Mouse (Mus musculus) hindbrain, embryonic 15.5 days (tissue): ENCODE measurements at regions not wholly inside any gene's neighbourhood (a gene's known extent, or its start where the extent isn't known, plus 50 kb on each side); places are given as distances from the start of the nearest gene placed in this dataset.

ENCODE experiments used
- ATAC-seq: fragments of 200-750 bp; cut with Nextera tagmentation; 2 replicates; pipeline ENCODE4 v1.8.0; 2017; ENCODE audit warnings: low read depth, moderate number of reproducible peaks, moderate TSS enrichment; ENCODE audit not compliant: low FRiP score
- H3K27ac ChIP-seq: fragments of 300-500 bp; sonication (generic); replicated peaks from 2 replicates; pipeline ENCODE4 v1.5.1; 2015; ENCODE audit warnings: mild to moderate bottlenecking, inconsistent platforms
- H3K27me3 ChIP-seq: fragments of 300-500 bp; sonication (generic); 2 replicates; pipeline ENCODE4 v1.6.1; 2015; ENCODE audit warnings: control low read depth, inconsistent platforms
- H3K36me3 ChIP-seq: fragments of 300-500 bp; sonication (generic); 2 replicates; pipeline ENCODE4 v1.6.1; 2015; ENCODE audit warnings: control low read depth, inconsistent platforms
- H3K4me1 ChIP-seq: fragments of 300-500 bp; sonication (generic); replicated peaks from 2 replicates; pipeline ENCODE4 v1.6.1; 2015; ENCODE audit warnings: control low read depth, inconsistent platforms
- H3K4me2 ChIP-seq: fragments of 300-500 bp; sonication (generic); 2 replicates; pipeline ENCODE4 v1.6.1; 2015; ENCODE audit warnings: moderate library complexity, mild to moderate bottlenecking, inconsistent platforms
- H3K4me3 ChIP-seq: fragments of 300-500 bp; sonication (generic); 2 replicates; pipeline ENCODE4 v1.5.1; 2015; ENCODE audit warnings: mild to moderate bottlenecking, inconsistent platforms
- H3K9ac ChIP-seq: fragments of 300-500 bp; sonication (generic); 2 replicates; pipeline ENCODE4 v1.6.1; 2015; ENCODE audit warnings: inconsistent platforms
- H3K9me3 ChIP-seq: fragments of 300-500 bp; sonication (generic); 2 replicates; pipeline ENCODE4 v1.6.1; 2016; ENCODE audit warnings: control low read depth, inconsistent platforms
- WGBS: fragments of 180-500 bp; shearing (Covaris S2); methylation state at CpG from one replicate; pipeline ENCODE4 v1.1.7; 2015; 5-methylcytosine and 5-hydroxymethylcytosine counted together

DNA sequence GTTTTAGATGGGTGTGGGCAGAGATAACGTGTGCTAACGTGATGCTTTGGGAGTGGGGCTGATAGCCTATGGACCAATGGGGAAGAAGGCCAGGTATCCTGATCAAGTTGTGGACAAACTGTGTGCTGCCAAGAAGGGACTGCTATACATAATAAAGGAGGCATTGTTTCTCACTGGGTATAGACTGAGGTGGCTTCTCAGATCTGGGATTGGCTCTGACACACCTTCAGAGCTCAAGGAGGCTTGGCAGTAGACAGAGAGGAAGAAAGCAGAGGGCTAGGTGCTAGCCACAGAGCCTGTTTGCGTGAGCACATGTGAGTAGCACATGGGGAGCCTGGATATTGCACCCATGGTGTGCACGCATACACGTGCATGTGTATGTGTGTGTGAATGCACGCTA, 205.1 kb upstream of the Sash1 start:
- Histone ChIP-seq H3K27me3 (no peaks in the 10 kb centered on the region), H3K27ac (no peak overlapping the region), H3K36me3 (no peaks in the 10 kb centered on the region), H3K9me3 (no peaks in the 10 kb centered on the region), H3K4me1 (peaks cover 4% of the 10 kb centered on the region; the same call in 1 of the 2 replicates), H3K4me2 (no peak overlapping the region), H3K9ac (no peak overlapping the region), H3K4me3 (no peak overlapping the region)
- no peak for ATAC-seq
- WGBS: 93% methylated on average over 6 of the region's 6 CpGs

- no peaks in the 10 kb centered on the region for H3K36me3 ChIP-seq
- no peak overlapping the region for H3K9ac ChIP-seq
- no peaks in the 10 kb centered on the region for H3K27me3 ChIP-seq
- ATAC-seq: no peak
- H3K9me3 ChIP-seq: no peaks in the 10 kb centered on the region
- no peak overlapping the region for H3K4me3 ChIP-seq
- no peak overlapping the region for H3K27ac ChIP-seq
- H3K4me1 ChIP-seq: no peaks in the 10 kb centered on the region; the same call in 1 of the 2 replicates
- no peak overlapping the region for H3K4me2 ChIP-seq
- 96% methylated on average over 3 of the region's 3 CpGs for WGBS
Measured at GRCm38 (mm10) chr10:9087871-9088270, 202.0 kb upstream of the Sash1 start.

- ATAC-seq: no peak
- Histone ChIP-seq H3K9me3 (no peaks in the 10 kb centered on the region), H3K27ac (no peak overlapping the region), H3K4me3 (no peak overlapping the region), H3K4me2 (no peak overlapping the region), H3K9ac (no peak overlapping the region), H3K4me1 (no peaks in the 10 kb centered on the region), H3K36me3 (no peaks in the 10 kb centered on the region), H3K27me3 (no peaks in the 10 kb centered on the region)
- 75% methylated on average over 3 of the region's 3 CpGs for WGBS
Measured at GRCm38 (mm10) chr10:9087171-9087570, 201.3 kb upstream of the Sash1 start.

DNA sequence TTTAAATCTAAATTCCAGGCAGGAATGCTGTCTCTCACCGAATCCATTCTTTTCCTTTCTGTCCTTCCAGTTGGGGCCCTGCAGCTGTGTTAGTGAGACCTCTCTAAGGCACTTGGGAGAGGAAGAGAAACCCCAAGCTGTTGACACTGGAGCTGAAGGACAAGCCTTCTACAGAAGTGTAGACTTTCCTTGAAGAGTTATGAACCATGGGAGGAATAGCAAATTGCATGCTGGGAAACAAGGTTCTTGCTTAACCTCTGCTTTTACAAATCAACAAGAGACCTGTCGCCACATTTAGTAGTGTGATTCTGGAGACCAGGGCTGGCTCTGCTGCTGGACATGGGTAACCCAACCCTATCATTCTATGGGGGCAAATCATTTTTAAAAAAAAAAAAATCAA, 200.8 kb upstream of the Sash1 start:
- Histone ChIP-seq H3K9ac (no peak overlapping the region), H3K9me3 (no peaks in the 10 kb centered on the region), H3K27me3 (no peaks in the 10 kb centered on the region), H3K4me2 (no peak overlapping the region), H3K36me3 (no peaks in the 10 kb centered on the region), H3K4me3 (no peak overlapping the region), H3K27ac (no peak overlapping the region), H3K4me1 (no peaks in the 10 kb centered on the region)
- ATAC-seq: no peak
- WGBS: 82% methylated on average over 2 of the region's 2 CpGs

GRCm38 (mm10) chr10:9085441-9085840, 199.6 kb upstream of the Sash1 start:
- H3K4me2 ChIP-seq: no peak overlapping the region
- H3K4me1 ChIP-seq: no peaks in the 10 kb centered on the region
- whole genome bisulfite sequencing: 62% methylated on average over 7 of the region's 7 CpGs
- H3K27me3 ChIP-seq: no peaks in the 10 kb centered on the region
- H3K9ac ChIP-seq: no peak overlapping the region
- no peaks in the 10 kb centered on the region for H3K9me3 ChIP-seq
- no peak overlapping the region for H3K4me3 ChIP-seq
- H3K36me3 ChIP-seq: no peaks in the 10 kb centered on the region
- no peak overlapping the region for H3K27ac ChIP-seq
- ATAC-seq: no peak

- H3K4me1 ChIP-seq: no peaks in the 10 kb centered on the region
- H3K27ac ChIP-seq: no peak overlapping the region
- no peak overlapping the region for H3K4me3 ChIP-seq
- WGBS: 93% methylated on average over 2 of the region's 2 CpGs
- H3K36me3 ChIP-seq: no peaks in the 10 kb centered on the region
- H3K4me2 ChIP-seq: no peak overlapping the region
- no peak overlapping the region for H3K9ac ChIP-seq
- H3K27me3 ChIP-seq: no peaks in the 10 kb centered on the region
- ATAC-seq: no peak
- H3K9me3 ChIP-seq: no peaks in the 10 kb centered on the region
Measured at GRCm38 (mm10) chr10:9074916-9075315, 189.0 kb upstream of the Sash1 start.

- ATAC-seq: no peak
- Histone ChIP-seq H3K36me3 (no peaks in the 10 kb centered on the region), H3K27me3 (no peaks in the 10 kb centered on the region), H3K4me1 (no peaks in the 10 kb centered on the region; the same call in 1 of the 2 replicates), H3K4me2 (no peak overlapping the region), H3K4me3 (no peak overlapping the region), H3K9me3 (no peaks in the 10 kb centered on the region), H3K9ac (no peak overlapping the region), H3K27ac (no peak overlapping the region)
- 24% methylated on average over 5 of the region's 5 CpGs for WGBS
Measured at GRCm38 (mm10) chr10:9071630-9072029, 185.8 kb upstream of the Sash1 start.

- no peak overlapping the region for H3K4me3 ChIP-seq
- H3K9me3 ChIP-seq: no peaks in the 10 kb centered on the region
- 67% methylated on average over 13 of the region's 13 CpGs for WGBS
- no peak overlapping the region for H3K4me2 ChIP-seq
- no peaks in the 10 kb centered on the region for H3K27me3 ChIP-seq
- H3K9ac ChIP-seq: no peak overlapping the region
- no peaks in the 10 kb centered on the region; the same call in 1 of the 2 replicates for H3K4me1 ChIP-seq
- no peak for ATAC-seq
- H3K27ac ChIP-seq: no peak overlapping the region
- H3K36me3 ChIP-seq: no peaks in the 10 kb centered on the region
Measured at GRCm38 (mm10) chr10:9069608-9070190, 183.8 kb upstream of the Sash1 start.

GRCm38 (mm10) chr10:9066566-9066965, 180.7 kb upstream of the Sash1 start:
- WGBS: 79% methylated on average over 3 of the region's 3 CpGs
- ATAC-seq: no peak
- Histone ChIP-seq H3K27me3 (no peaks in the 10 kb centered on the region), H3K4me1 (no peaks in the 10 kb centered on the region; the same call in 1 of the 2 replicates), H3K27ac (no peak overlapping the region), H3K36me3 (no peaks in the 10 kb centered on the region), H3K4me2 (no peak overlapping the region), H3K9ac (no peak overlapping the region), H3K4me3 (no peak overlapping the region), H3K9me3 (no peaks in the 10 kb centered on the region)

DNA sequence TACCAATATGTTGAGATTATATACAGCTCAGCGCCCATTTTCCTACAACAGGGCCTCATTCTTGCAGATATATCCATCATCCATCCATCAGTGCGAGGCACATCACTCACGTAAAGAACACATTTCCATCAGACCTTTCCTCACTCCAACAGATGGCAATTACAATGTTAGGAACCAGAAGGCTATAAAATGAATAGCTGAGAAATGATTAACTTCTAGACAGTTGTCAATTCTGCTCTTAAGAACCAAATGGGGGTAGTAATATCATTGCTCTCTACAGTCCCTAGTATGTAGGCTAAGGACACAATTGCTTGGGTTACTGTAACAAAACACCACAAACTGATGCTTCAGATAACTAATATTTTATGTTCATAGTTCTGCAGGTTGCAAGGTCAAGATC, 176.1 kb upstream of the Sash1 start:
- no peaks in the 10 kb centered on the region for H3K36me3 ChIP-seq
- no peak overlapping the region for H3K4me2 ChIP-seq
- no peak for ATAC-seq
- H3K9ac ChIP-seq: no peak overlapping the region
- no peak overlapping the region for H3K4me3 ChIP-seq
- H3K27ac ChIP-seq: no peak overlapping the region
- no peaks in the 10 kb centered on the region for H3K4me1 ChIP-seq
- WGBS: 83% methylated on average over 3 of the region's 3 CpGs
- H3K27me3 ChIP-seq: no peaks in the 10 kb centered on the region
- no peaks in the 10 kb centered on the region for H3K9me3 ChIP-seq

GRCm38 (mm10) chr10:9055274-9055673, 169.4 kb upstream of the Sash1 start:
- H3K27ac ChIP-seq: no peak overlapping the region
- no peak overlapping the region for H3K4me2 ChIP-seq
- 52% methylated on average over 3 of the region's 3 CpGs for WGBS
- 0 out of 2 replicates have a peak, but pooled peaks cover 4% of the 10 kb centered on the region for H3K27me3 ChIP-seq
- H3K4me3 ChIP-seq: no peak overlapping the region
- H3K4me1 ChIP-seq: no peaks in the 10 kb centered on the region
- no peaks in the 10 kb centered on the region for H3K36me3 ChIP-seq
- no peak overlapping the region for H3K9ac ChIP-seq
- no peak for ATAC-seq
- no peaks in the 10 kb centered on the region for H3K9me3 ChIP-seq

DNA sequence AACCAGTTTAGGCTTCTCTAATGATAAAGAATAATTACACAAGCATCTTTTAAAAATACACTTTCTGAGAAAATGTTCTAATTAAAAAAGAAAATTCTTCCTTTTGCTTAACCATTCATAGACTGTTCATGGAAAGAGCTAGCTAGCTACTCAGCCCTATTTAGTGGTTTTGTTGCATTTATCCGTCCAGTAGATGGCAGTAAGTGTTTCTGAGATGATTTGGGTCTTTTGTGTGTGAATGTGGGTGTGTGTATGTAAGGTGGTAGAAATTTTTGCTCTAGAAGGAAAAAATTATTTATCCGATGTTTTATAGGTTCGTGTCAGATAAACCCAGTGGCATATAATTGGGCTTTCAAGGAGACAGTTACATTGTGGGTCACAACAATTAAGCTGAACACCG, 167.5 kb upstream of the Sash1 start:
- peak; percentile 85 for ATAC-seq
- Histone ChIP-seq H3K4me3 (no peak overlapping the region), H3K4me2 (no peak overlapping the region), H3K9ac (no peak overlapping the region), H3K4me1 (no peaks in the 10 kb centered on the region), H3K36me3 (no peaks in the 10 kb centered on the region), H3K27me3 (0 out of 2 replicates have a peak, but pooled peaks cover 4% of the 10 kb centered on the region), H3K27ac (no peak overlapping the region), H3K9me3 (no peaks in the 10 kb centered on the region)
- 42% methylated on average over 4 of the region's 4 CpGs for WGBS

DNA sequence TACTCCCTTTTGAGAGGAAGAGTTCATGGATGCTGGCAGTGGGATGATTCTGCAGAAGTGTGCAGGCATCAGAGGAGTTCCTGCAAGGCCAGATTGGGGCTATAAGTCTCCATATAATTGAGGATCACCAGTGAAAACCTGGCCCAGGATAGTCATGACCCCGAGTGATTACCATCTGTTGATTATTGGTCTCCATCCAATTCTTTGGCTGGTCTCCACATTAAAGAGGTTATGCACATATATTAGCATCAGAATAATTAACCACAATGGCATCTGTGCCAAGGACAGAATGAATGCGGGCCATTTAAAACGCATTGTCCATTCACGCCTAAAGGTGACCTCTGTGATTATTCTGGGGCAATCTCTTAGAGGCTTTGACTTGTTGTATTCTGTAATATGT, 161.5 kb upstream of the Sash1 start:
- Histone ChIP-seq H3K4me1 (no peaks in the 10 kb centered on the region), H3K4me2 (no peak overlapping the region), H3K27ac (no peak overlapping the region), H3K9ac (no peak overlapping the region), H3K9me3 (no peaks in the 10 kb centered on the region), H3K36me3 (no peaks in the 10 kb centered on the region), H3K4me3 (no peak overlapping the region), H3K27me3 (0 out of 2 replicates have a peak, but pooled peaks cover 4% of the 10 kb centered on the region)
- no peak for ATAC-seq
- WGBS: 69% methylated on average over 4 of the region's 4 CpGs
